Mouse (Mus musculus): ENCODE measurements around the gene Scrn3. TPM values are rescaled to one million over a fixed set of nuclear protein-coding genes. Genes with fewer than 3 reads are reported as not detected.
A peak's percentile ranks its signal among the peaks of the same experiment; 100 is the strongest.

The Scrn3 gene
- total RNA-seq (2021) = 10 to 100 TPM; 22.8 to 23.9 TPM

GRCm38 (mm10) chr2:73312152-73313116, at the start of gene Scrn3, which contains the start of gene Cir1:
TSS of gene Scrn3 (plus strand) at chr2:73312601.
TSS of gene Cir1 (minus strand) at chr2:73312701.
- DNase-seq = peak; percentile 92 to 93

- DNase-seq = no peak
Measured at GRCm38 (mm10) chr2:73263172-73263765, 49.1 kb upstream of the Scrn3 start.

GRCm38 (mm10) chr2:73263794-73264610, 48.4 kb upstream of the Scrn3 start:
- DNase-seq = no peak

GRCm38 (mm10) chr2:73264611-73265195, 47.7 kb upstream of the Scrn3 start:
- DNase-seq = no peak

GRCm38 (mm10) chr2:73266011-73266410, 46.4 kb upstream of the Scrn3 start:
- no peak for DNase-seq

GRCm38 (mm10) chr2:73266623-73267022, 45.8 kb upstream of the Scrn3 start:
- no peak for DNase-seq

GRCm38 (mm10) chr2:73267231-73267630, 45.2 kb upstream of the Scrn3 start:
- no peak for DNase-seq

GRCm38 (mm10) chr2:73267818-73268217, 44.6 kb upstream of the Scrn3 start:
- DNase-seq = no peak

GRCm38 (mm10) chr2:73268281-73268680, 44.1 kb upstream of the Scrn3 start:
- DNase-seq = no peak

- DNase-seq = no peak
Measured at GRCm38 (mm10) chr2:73268836-73269395, 43.5 kb upstream of the Scrn3 start.

- no peak for DNase-seq
Measured at GRCm38 (mm10) chr2:73269666-73270065, 42.7 kb upstream of the Scrn3 start.

- DNase-seq = no peak
Measured at GRCm38 (mm10) chr2:73270071-73270592, 42.3 kb upstream of the Scrn3 start.

GRCm38 (mm10) chr2:73270593-73271458, 41.6 kb upstream of the Scrn3 start:
- DNase-seq = peak in 1 of 2 experiments; percentile 24

- DNase-seq = peak; percentile 34 to 41
Measured at GRCm38 (mm10) chr2:73271459-73272161, 40.8 kb upstream of the Scrn3 start, which contains the start of gene Sp9. TSS of gene Sp9 (plus strand) at chr2:73271925.

- peak in 1 of 2 experiments; percentile 20 for DNase-seq
Measured at GRCm38 (mm10) chr2:73272351-73273248, 39.8 kb upstream of the Scrn3 start.

GRCm38 (mm10) chr2:73273249-73274118, 38.9 kb upstream of the Scrn3 start:
- no peak for DNase-seq

GRCm38 (mm10) chr2:73274119-73274920, 38.1 kb upstream of the Scrn3 start:
- no peak for DNase-seq
